Mouse (Mus musculus): ENCODE data around the gene Diablo. TPM values are rescaled to one million over a fixed set of nuclear protein-coding genes. Genes with fewer than 3 reads are reported as not detected.

Diablo gene
- polyA plus RNA-seq, 1 experiment, result 54.2 TPM

GRCm38 (mm10) chr5:123528641-123529040, 4.7 kb upstream of the Diablo start:
- Histone ChIP-seq H3K4me2 (ENCODE audit: low read depth) (no peak overlapping the region), H3ac (ENCODE audit: control insufficient read depth, insufficient read length) (no peak overlapping the region), H3K27me3 (ENCODE audit: control insufficient read depth, insufficient read depth, insufficient read length) (no peaks in the 10 kb centered on the region), H3K79me2 (ENCODE audit: control insufficient read depth, insufficient read depth) (no peaks in the 10 kb centered on the region), H3K4me3 (no peak overlapping the region), H3K36me3 (ENCODE audit: control insufficient read depth, insufficient read depth) (no peaks in the 10 kb centered on the region)
- TF ChIP-seq CEBPB (IDR thresholded peaks at IDR 0.05; ENCODE audit: insufficient read depth, poor library complexity, severe bottlenecking), result no peak

GRCm38 (mm10) chr5:123525916-123526495, 2.0 kb upstream of the Diablo start:
- no peak for TF ChIP-seq MYOD1 (IDR thresholded peaks at IDR 0.05; ENCODE audit: control insufficient read depth in 1 of 3, insufficient read length in 2 of 3, low read depth in 2 of 3)
- no peak for TF ChIP-seq MAX (IDR thresholded peaks at IDR 0.05; ENCODE audit: low read depth)
- TF ChIP-seq MYOG (IDR thresholded peaks at IDR 0.05; ENCODE audit: control insufficient read depth in 1 of 3, insufficient read depth in 1 of 3, insufficient read length in 2 of 3, low read depth in 2 of 3), result no peak
- TF ChIP-seq CEBPB (IDR thresholded peaks at IDR 0.05; ENCODE audit: insufficient read depth, poor library complexity, severe bottlenecking), result no peak
- no peak for TF ChIP-seq E2F4 (IDR thresholded peaks at IDR 0.05; ENCODE audit: insufficient read depth)
- TF ChIP-seq POLR2AphosphoS2 (IDR thresholded peaks at IDR 0.05; ENCODE audit: insufficient read length, low read depth), result no peak
- TF ChIP-seq USF1 (IDR thresholded peaks at IDR 0.05; ENCODE audit: low read depth), result no peak
- no peak for TF ChIP-seq TCF3 (IDR thresholded peaks at IDR 0.05; ENCODE audit: insufficient read length, low read depth)
- no peak for TF ChIP-seq SRF (IDR thresholded peaks at IDR 0.05; ENCODE audit: control insufficient read depth, insufficient read length, low read depth)
- no peak for TF ChIP-seq REST (IDR thresholded peaks at IDR 0.05; ENCODE audit: insufficient read depth, insufficient read length)
- TF ChIP-seq POLR2A (IDR thresholded peaks at IDR 0.05; ENCODE audit: insufficient read length, low read depth), result no peak
- TF ChIP-seq TCF12 (IDR thresholded peaks at IDR 0.05; ENCODE audit: insufficient read depth, poor library complexity, severe bottlenecking), result no peak
- Histone ChIP-seq H3K4me2 (ENCODE audit: low read depth) (no peak overlapping the region), H3K4me3 (no peak overlapping the region), H3ac (ENCODE audit: control insufficient read depth, insufficient read length) (no peak overlapping the region), H3K79me2 (ENCODE audit: control insufficient read depth, insufficient read depth) (peaks cover 10% of the 10 kb centered on the region), H3K27me3 (ENCODE audit: control insufficient read depth, insufficient read depth, insufficient read length) (no peaks in the 10 kb centered on the region), H3K36me3 (ENCODE audit: control insufficient read depth, insufficient read depth) (no peaks in the 10 kb centered on the region)

DNA sequence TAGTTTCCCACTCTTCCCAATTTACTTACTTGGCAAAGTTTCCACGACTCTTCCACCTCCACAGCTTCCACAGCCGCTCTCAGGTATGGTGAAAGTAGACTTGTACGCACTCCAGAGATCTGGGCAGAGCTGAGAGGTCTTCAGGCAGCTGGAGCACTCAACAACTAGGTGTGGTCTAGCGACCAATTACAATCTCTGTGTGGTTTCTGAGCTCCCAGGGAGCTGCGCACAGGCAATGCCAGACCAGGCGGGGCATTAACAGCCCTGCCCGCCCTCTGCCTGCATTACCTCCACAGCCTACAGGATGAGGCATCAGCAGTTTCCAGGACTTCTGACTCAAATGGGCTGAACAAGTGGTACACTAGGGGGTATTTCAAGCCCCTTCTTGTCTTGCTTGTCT, 1.3 kb upstream of the Diablo start, which contains the start of gene Gm49027:
Gene Gm49027 (minus strand): TSS at position 208 of the 400 bp plus-strand sequence.
- Histone ChIP-seq H3K27me3 (ENCODE audit: control insufficient read depth, insufficient read depth, insufficient read length) (no peaks in the 10 kb centered on the region), H3ac (ENCODE audit: control insufficient read depth, insufficient read length) (peak within 1 kb of the TSS; percentile 75), H3K4me2 (ENCODE audit: low read depth) (peak within 1 kb of the TSS; percentile 66), H3K36me3 (ENCODE audit: control insufficient read depth, insufficient read depth) (no peaks in the 10 kb centered on the region), H3K79me2 (ENCODE audit: control insufficient read depth, insufficient read depth) (peaks cover 10% of the 10 kb centered on the region), H3K4me3 (peak within 1 kb of the TSS; percentile 45)
- TF ChIP-seq MYOD1 (IDR thresholded peaks at IDR 0.05; ENCODE audit: control insufficient read depth in 1 of 3, insufficient read length in 2 of 3, low read depth in 2 of 3), result no peak

- H3ac ChIP-seq (ENCODE audit: control insufficient read depth, insufficient read length), result peak overlapping the region; percentile 75
- H3K4me2 ChIP-seq (ENCODE audit: low read depth), result peak overlapping the region; percentile 66
- TF ChIP-seq MYOD1 (IDR thresholded peaks at IDR 0.05; ENCODE audit: control insufficient read depth in 1 of 3, insufficient read length in 2 of 3, low read depth in 2 of 3), result no peak
- TF ChIP-seq E2F4 (IDR thresholded peaks at IDR 0.05; ENCODE audit: insufficient read depth), result no peak
- TF ChIP-seq TCF3 (IDR thresholded peaks at IDR 0.05; ENCODE audit: insufficient read length, low read depth), result no peak
- peak; percentile 71 for TF ChIP-seq REST (IDR thresholded peaks at IDR 0.05; ENCODE audit: insufficient read depth, insufficient read length)
These were observed 396 bp upstream of the Diablo start for GRCm38 (mm10) chr5:123524393-123524750.

GRCm38 (mm10) chr5:123522166-123522565, 1.8 kb downstream of the Diablo start:
- Histone ChIP-seq H3K27me3 (ENCODE audit: control insufficient read depth, insufficient read depth, insufficient read length) (no peaks in the 10 kb centered on the region), H3K4me2 (ENCODE audit: low read depth) (no peak overlapping the region), H3K4me3 (peak overlapping the region; percentile 45), H3K79me2 (ENCODE audit: control insufficient read depth, insufficient read depth) (peaks cover 10% of the 10 kb centered on the region), H3ac (ENCODE audit: control insufficient read depth, insufficient read length) (no peak overlapping the region), H3K36me3 (ENCODE audit: control insufficient read depth, insufficient read depth) (peaks cover 6% of the 10 kb centered on the region)
- TF ChIP-seq MYOG (IDR thresholded peaks at IDR 0.05; ENCODE audit: control insufficient read depth in 1 of 3, insufficient read depth in 1 of 3, insufficient read length in 2 of 3, low read depth in 2 of 3) (no peak), TCF3 (IDR thresholded peaks at IDR 0.05; ENCODE audit: insufficient read length, low read depth) (no peak)

More at GRCm38 (mm10) chr5:123524393-123524750, 396 bp upstream of the Diablo start:
- no peaks in the 10 kb centered on the region for H3K36me3 ChIP-seq (ENCODE audit: control insufficient read depth, insufficient read depth)
- H3K79me2 ChIP-seq (ENCODE audit: control insufficient read depth, insufficient read depth), result peaks cover 10% of the 10 kb centered on the region
- H3K27me3 ChIP-seq (ENCODE audit: control insufficient read depth, insufficient read depth, insufficient read length), result no peaks in the 10 kb centered on the region
- peak overlapping the region; percentile 45 for H3K4me3 ChIP-seq

DNA sequence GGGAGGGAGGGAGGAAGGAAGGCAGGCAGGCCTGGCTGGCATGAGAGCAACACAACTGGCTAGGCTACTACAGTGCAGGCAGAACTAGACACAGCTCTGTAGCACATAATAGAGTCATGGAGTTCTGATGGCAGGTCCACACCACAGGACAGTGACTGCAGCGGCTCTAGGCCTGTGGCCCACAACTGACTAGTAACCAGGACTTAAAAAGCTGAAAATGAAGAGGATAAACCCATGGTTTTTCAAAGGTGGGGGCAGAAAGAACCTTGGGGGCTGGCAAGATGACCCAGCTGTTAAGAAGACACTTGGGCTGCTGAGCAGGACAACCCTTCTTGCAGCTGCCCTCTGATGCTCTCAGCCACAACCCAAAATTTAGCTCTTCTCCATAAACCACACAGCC, 2.4 kb downstream of the Diablo start:
- no peak overlapping the region for H3K4me3 ChIP-seq
- H3K36me3 ChIP-seq (ENCODE audit: control insufficient read depth, insufficient read depth), result peaks cover 9% of the 10 kb centered on the region
- TF ChIP-seq TCF12 (IDR thresholded peaks at IDR 0.05; ENCODE audit: insufficient read depth, poor library complexity, severe bottlenecking) (no peak), MYOD1 (IDR thresholded peaks at IDR 0.05; ENCODE audit: control insufficient read depth in 1 of 3, insufficient read length in 2 of 3, low read depth in 2 of 3) (no peak), TCF3 (IDR thresholded peaks at IDR 0.05; ENCODE audit: insufficient read length, low read depth) (no peak), CEBPB (IDR thresholded peaks at IDR 0.05; ENCODE audit: insufficient read depth, poor library complexity, severe bottlenecking) (no peak), REST (IDR thresholded peaks at IDR 0.05; ENCODE audit: insufficient read depth, insufficient read length) (no peak), POLR2AphosphoS2 (IDR thresholded peaks at IDR 0.05; ENCODE audit: insufficient read length, low read depth) (no peak)
- H3K4me2 ChIP-seq (ENCODE audit: low read depth), result no peak overlapping the region
- peaks cover 10% of the 10 kb centered on the region for H3K79me2 ChIP-seq (ENCODE audit: control insufficient read depth, insufficient read depth)
- H3K27me3 ChIP-seq (ENCODE audit: control insufficient read depth, insufficient read depth, insufficient read length), result no peaks in the 10 kb centered on the region
- H3ac ChIP-seq (ENCODE audit: control insufficient read depth, insufficient read length), result no peak overlapping the region

Measured in myocyte (in vitro differentiated cells).